ENCODE assay signal across 14 mouse cellular contexts in genomic region chr3:122566549-122566948, GRCm38 (mm10). TPM values are rescaled to one million over a fixed set of nuclear protein-coding genes. Genes with fewer than 3 reads are reported as not detected.
DNase-seq lines count a peak whose midpoint lies in the region; TF ChIP-seq lines count a peak whose summit lies in the region.
"Had no signal": no experiment of that assay in that cellular context is flagged by ENCODE, and none has a peak within 500 bp of the region (broad histone marks: within the 10 kb centered on the region; RNA-seq: fewer than 3 reads in every experiment).

No protein-coding gene starts in this region.

- H3K4me3 ChIP-seq in bone marrow macrophage, adult 2 months (ENCODE audit: insufficient read depth, low read length), result peak overlapping the region; percentile 56
- no peak overlapping the region for H3K4me3 ChIP-seq in cerebellum, adult 2 months (replicated peaks; ENCODE audit: insufficient read depth, low read depth, low read length)
- H3K4me3 ChIP-seq: forebrain, embryonic 13.5 days; heart, embryonic 13.5 days; liver, embryonic 13.5 days had no signal

- peak overlapping the region; percentile 92 for H3K27ac ChIP-seq in bone marrow macrophage, adult 2 months (ENCODE audit: insufficient read depth, low read depth, low read length)
- no peak overlapping the region for H3K27ac ChIP-seq in cerebellum, adult 2 months (ENCODE audit: insufficient read depth, low read length)
- H3K27ac ChIP-seq: forebrain, embryonic 13.5 days; heart, embryonic 13.5 days; hindbrain, embryonic 14.5 days; kidney, postnatal 0 days; liver, embryonic 13.5 days had no signal

- no peaks in the 10 kb centered on the region for H3K27me3 ChIP-seq in cerebellum, adult 2 months (ENCODE audit: control insufficient read depth, insufficient read depth, low read length)
- H3K27me3 ChIP-seq: forebrain, embryonic 13.5 days; heart, embryonic 13.5 days; liver, embryonic 13.5 days had no signal

- peaks cover 17% of the 10 kb centered on the region for H3K4me1 ChIP-seq in bone marrow macrophage, adult 2 months (ENCODE audit: control insufficient read depth, insufficient read depth, low read length)
- no peaks in the 10 kb centered on the region for H3K4me1 ChIP-seq in cerebellum, adult 2 months (ENCODE audit: control insufficient read depth, insufficient read depth, low read length)
- H3K4me1 ChIP-seq: forebrain, embryonic 13.5 days; liver, embryonic 13.5 days had no signal

- peak; percentile 10 for DNase-seq in adrenal gland, postnatal 10 days
- DNase-seq in adrenal gland, postnatal 4 days (ENCODE audit: low spot score in 2 of 2), result no peak
- peak; percentile 19 for DNase-seq in layer of hippocampus, adult 9-11 months
- DNase-seq in layer of hippocampus, adult 9-10 months (ENCODE audit: low spot score), result no peak
- peak; percentile 37 for DNase-seq in lung, postnatal 36 days
- DNase-seq in spleen, adult 12 weeks (ENCODE audit: low spot score), result no peak
- no peak for DNase-seq in cerebellum, adult 2 months
- DNase-seq: cerebellum, adult 9-10 months; liver, embryonic 13.5 days had no signal

- WGBS in cerebellum, adult 2 months, result 72% methylated on average over 4 of the region's 4 CpGs

- no peak for TF ChIP-seq POLR2A in bone marrow macrophage, adult 2 months (IDR thresholded peaks at IDR 0.05; ENCODE audit: borderline replicate concordance, low read depth, low read length)
- TF ChIP-seq POLR2A in cerebellum, adult 2 months (IDR thresholded peaks at IDR 0.05; ENCODE audit: borderline replicate concordance, insufficient read depth, low read length), result no peak

- TF ChIP-seq CTCF in bone marrow macrophage, adult 2 months (IDR thresholded peaks at IDR 0.05; ENCODE audit: low read depth, low read length), result no peak
- no peak for TF ChIP-seq CTCF in cerebellum, adult 2 months (IDR thresholded peaks at IDR 0.05; ENCODE audit: borderline replicate concordance, insufficient read depth, low read depth, low read length)

RNA-seq across cellular contexts. Expression of gene Fnbp1l, which starts 53.0 kb away (rescaled TPM):
- total RNA-seq in adrenal gland, postnatal 10 days (2021), result 10 to 100 TPM; 26.4 to 29.3 TPM
- 10 to 100 TPM; 36.1 to 47.9 TPM for total RNA-seq in adrenal gland, postnatal 4 days (2021)
- 49.4 and 51.3 TPM in 2 replicates for polyA plus RNA-seq in bone marrow macrophage, adult 2 months (2012; ENCODE audit: insufficient read depth, insufficient read length, missing spikeins)
- polyA plus RNA-seq in cerebellum, adult 2 months (2012; rRNA removed), result 16.8 and 17.6 TPM in 2 replicates

Comparison
In these comparisons a context has a peak if more than half of its experiments do, and no peak if none do; other contexts are left out.
1. DNase-seq: peak in adrenal gland, postnatal 10 days (single experiment), layer of hippocampus, adult 9-11 months (single experiment) and lung, postnatal 36 days (single experiment); none in adrenal gland, postnatal 4 days (0 of 2), layer of hippocampus, adult 9-10 months (single experiment), spleen, adult 12 weeks (single experiment) and cerebellum, adult 2 months (0 of 2).